29 mouse cellular contexts compared by ENCODE assay signal in the genomic region with DNA sequence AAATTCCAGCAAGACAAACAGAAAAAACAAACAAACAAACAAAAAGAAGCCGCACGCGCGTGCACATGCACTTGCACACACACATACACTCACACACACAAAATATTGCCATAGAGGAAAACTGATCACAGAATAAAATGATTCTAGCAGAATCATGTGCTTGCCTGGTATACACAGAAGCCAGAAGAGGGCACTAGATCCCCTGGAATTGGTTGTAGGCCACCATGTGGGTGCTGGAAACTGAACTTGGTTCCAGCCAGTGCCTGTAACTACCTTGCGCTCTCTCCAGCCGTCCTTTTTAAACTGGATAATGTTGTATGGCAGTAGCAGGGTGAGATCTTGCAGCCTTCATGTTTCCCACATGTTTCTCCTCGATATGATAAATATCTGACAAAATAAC. TPM values are rescaled to one million over a fixed set of nuclear protein-coding genes. Genes with fewer than 3 reads are reported as not detected.
DNase-seq lines count a peak whose midpoint lies in the region; ATAC-seq and TF ChIP-seq lines count a peak whose summit lies in the region.
"Had no signal": no experiment of that assay in that cellular context is flagged by ENCODE, and none has a peak within 500 bp of the region (broad histone marks: within the 10 kb centered on the region; RNA-seq: fewer than 3 reads in every experiment).

No protein-coding gene starts in this region.

- H3K9ac ChIP-seq in ES-Bruce4 (ENCODE audit: low read depth, poor library complexity, severe bottlenecking) (no peak overlapping the region), ES-E14 (ENCODE audit: insufficient read depth, low read depth, low read length, poor library complexity, severe bottlenecking) (no peak overlapping the region)
- H3K9ac ChIP-seq: embryonic facial prominence, embryonic 12.5 days; embryonic facial prominence, embryonic 15.5 days; forebrain, postnatal 0 days; heart, embryonic 12.5 days; heart, embryonic 15.5 days; hindbrain, embryonic 14.5 days had no signal

- no peak for DNase-seq in layer of hippocampus, adult 2 months (ENCODE audit: low spot score in 2 of 2)
- no peak for DNase-seq in layer of hippocampus, adult 9-10 months (ENCODE audit: low spot score)
- DNase-seq in ES-E14 (ENCODE audit: low read depth, low spot score) (no peak), R1 (ENCODE audit: low read depth, low spot score) (peak; percentile 66)
- DNase-seq in gastrocnemius, postnatal 36 days = no peak
- DNase-seq: adrenal gland, adult 2 months; adrenal gland, postnatal 14 days; cerebellum, adult 11 months; cerebellum, adult 2 months; cerebellum, adult 9-11 months; cerebellum, postnatal 25 days; forebrain, postnatal 0 days; gastrocnemius, adult 2 months; gastrocnemius, postnatal 14 days; heart, adult 18-20 months; heart, postnatal 14 days; heart, postnatal 4 days; kidney, adult 18-20 months had no signal

- TF ChIP-seq CTCF in layer of hippocampus, adult 2 months (conservative IDR thresholded peaks at IDR 0.05) = peak; percentile 20; the same call in 1 of the 2 replicates
- TF ChIP-seq CTCF in ES-Bruce4 (IDR thresholded peaks at IDR 0.05; ENCODE audit: low read depth, low read length) = peak; percentile 20

- H3K9me3 ChIP-seq in ES-Bruce4 (replicated peaks; ENCODE audit: control insufficient read depth, insufficient read depth, low read length, poor library complexity, severe bottlenecking) (no peaks in the 10 kb centered on the region), ES-E14 (ENCODE audit: control insufficient read depth, insufficient read depth, low read depth, low read length) (no peaks in the 10 kb centered on the region)
- H3K9me3 ChIP-seq: embryonic facial prominence, embryonic 15.5 days; G1E; heart, embryonic 15.5 days had no signal

- intact Hi-C loops in gastrocnemius, postnatal 36 days (cut with DNase I) = no loop called here

- no peaks in the 10 kb centered on the region for H3K27me3 ChIP-seq in ES-Bruce4 (ENCODE audit: control insufficient read depth, insufficient read depth, low read length, poor library complexity, severe bottlenecking)

- TF ChIP-seq EP300 in ES-Bruce4 (IDR thresholded peaks at IDR 0.05; ENCODE audit: insufficient read depth, low read depth, low read length) = no peak

- H3K4me1 ChIP-seq in ES-Bruce4 (ENCODE audit: control insufficient read depth, insufficient read depth, low read length) = no peaks in the 10 kb centered on the region
- no peaks in the 10 kb centered on the region; a peak in 1 of 4 replicates for H3K4me1 ChIP-seq in ES-E14 (ENCODE audit: control insufficient read depth in 2 of 2, insufficient read depth in 2 of 2, low read length in 2 of 2, poor library complexity in 1 of 2)

- H3K27ac ChIP-seq in layer of hippocampus, adult 2 months = no peak overlapping the region
- no peak overlapping the region for H3K27ac ChIP-seq in ES-Bruce4 (ENCODE audit: insufficient read depth, low read length)
- H3K27ac ChIP-seq in ES-E14 (ENCODE audit: insufficient read depth, low read depth, low read length, poor library complexity, severe bottlenecking) = no peak overlapping the region
- H3K27ac ChIP-seq: embryonic facial prominence, embryonic 12.5 days; embryonic facial prominence, embryonic 15.5 days; gastrocnemius, adult 2 months; heart, embryonic 15.5 days; hindbrain, embryonic 14.5 days; hindbrain, postnatal 0 days had no signal

- TF ChIP-seq POLR2A in ES-Bruce4 (IDR thresholded peaks at IDR 0.05; ENCODE audit: insufficient read depth, low read length) = no peak

- no peaks in the 10 kb centered on the region for H3K36me3 ChIP-seq in ES-Bruce4 (ENCODE audit: control insufficient read depth, insufficient read depth, low read length, poor library complexity, severe bottlenecking)
- no peaks in the 10 kb centered on the region for H3K36me3 ChIP-seq in ES-E14 (ENCODE audit: control insufficient read depth, insufficient read depth, low read length, poor library complexity, severe bottlenecking)
- H3K36me3 ChIP-seq: embryonic facial prominence, embryonic 12.5 days; embryonic facial prominence, embryonic 15.5 days; G1E; heart, embryonic 12.5 days; heart, embryonic 15.5 days had no signal

- in situ Hi-C loops in ES-E14 (cut with MboI; ENCODE audit: low sequenced_read_pairs in 2 of 2, unreplicated experiment in 2 of 2) = loop anchor here in 1 of 2 experiments (25.0 kb wide), 1 partner anchor 399 kb away; the partner anchor contains the start of gene Zfp607b

- H3K4me3 ChIP-seq in layer of hippocampus, adult 2 months = no peak overlapping the region
- no peak overlapping the region for H3K4me3 ChIP-seq in ES-Bruce4 (ENCODE audit: low read depth, low read length)
- no peak overlapping the region for H3K4me3 ChIP-seq in ES-E14 (ENCODE audit: insufficient read depth in 1 of 2, low read depth in 1 of 2, low read length in 2 of 2, poor library complexity in 1 of 2, severe bottlenecking in 1 of 2)
- H3K4me3 ChIP-seq: embryonic facial prominence, embryonic 12.5 days; embryonic facial prominence, embryonic 15.5 days; gastrocnemius, adult 2 months; heart, embryonic 12.5 days; heart, embryonic 15.5 days had no signal

- no peak for ATAC-seq in CD4-positive, CD25-positive, alpha-beta regulatory T cell, adult 4 months
- ATAC-seq: forebrain, embryonic 14.5 days; forebrain, postnatal 0 days; hindbrain, postnatal 0 days had no signal

TF ChIP-seq in ES-E14, 5 proteins besides CTCF, POLR2A, EP300 and RAD21:
- TF ChIP-seq ZC3H11A (IDR thresholded peaks at IDR 0.05; ENCODE audit: borderline replicate concordance, low read depth, low read length) (0 out of 2 replicates have a peak, but pooled peaks have one; percentile 50), MAFK (IDR thresholded peaks at IDR 0.05; ENCODE audit: insufficient read depth, low read depth, low read length) (no peak)

RNA-seq across cellular contexts. Expression of gene Numbl, which starts 30.5 kb away (rescaled TPM):
- total RNA-seq in layer of hippocampus, adult 2 months (2021) = 100 to 1,000 TPM; 135 to 148 TPM
- 32.9 and 38.5 TPM in 2 replicates for polyA plus RNA-seq in ES-Bruce4 (2011; ENCODE audit: insufficient read depth, insufficient read length, low read depth, missing spikeins)
- total RNA-seq in ES-E14 (2012; rRNA removed) = 11.9 and 14.1 TPM in 2 replicates
- under 1 TPM; 0.11 to 0.25 TPM for polyA plus RNA-seq in CD4-positive, CD25-positive, alpha-beta regulatory T cell, adult 4 months (2017; shearing (Covaris generic))
- 1 to 10 TPM; 4.4 TPM for total RNA-seq in gastrocnemius, postnatal 36 days (2021)

RNA-seq across cellular contexts. Expression of gene Ltbp4, which starts 48.8 kb away (rescaled TPM):
- 10 to 100 TPM; 54.5 to 54.8 TPM for total RNA-seq in layer of hippocampus, adult 2 months (2021)
- polyA plus RNA-seq in ES-Bruce4 (2011; ENCODE audit: insufficient read depth, insufficient read length, low read depth, missing spikeins) = 66.8 and 72.5 TPM in 2 replicates
- 65.8 and 114 TPM in 2 replicates for total RNA-seq in ES-E14 (2012; rRNA removed)
- polyA plus RNA-seq in CD4-positive, CD25-positive, alpha-beta regulatory T cell, adult 4 months (2017; shearing (Covaris generic)) = 1 to 10 TPM in 1 of 2 experiments, under 1 TPM in 1; 0.77 to 2.0 TPM
- 10 to 100 TPM; 62.1 to 65.3 TPM for total RNA-seq in gastrocnemius, postnatal 36 days (2021)
- total RNA-seq: common myeloid progenitor, adult 5-6 weeks had no signal

RNA-seq across cellular contexts. Expression of gene Coq8b, which starts 55.9 kb away (rescaled TPM):
- total RNA-seq in layer of hippocampus, adult 2 months (2021) = 10 to 100 TPM; 36.1 to 37.9 TPM
- polyA plus RNA-seq in ES-Bruce4 (2011; ENCODE audit: insufficient read depth, insufficient read length, low read depth, missing spikeins) = 7.8 and 10.9 TPM in 2 replicates
- 12.8 and 18.3 TPM in 2 replicates for total RNA-seq in ES-E14 (2012; rRNA removed)
- polyA plus RNA-seq in CD4-positive, CD25-positive, alpha-beta regulatory T cell, adult 4 months (2017; shearing (Covaris generic)) = 10 to 100 TPM in 1 of 2 experiments, 1 to 10 TPM in 1; 8.7 to 10.8 TPM
- total RNA-seq in gastrocnemius, postnatal 36 days (2021) = 1 to 10 TPM; 2.5 to 3.1 TPM
